Mouse (Mus musculus) erythroblast, embryonic 14.5 days (primary cell): ENCODE measurements around the gene Gabpb2.

Experiments used
- GATA1 ChIP-seq: IDR thresholded peaks from 2 replicates; pipeline ENCODE4 v1.6.1; 2012; ENCODE audit warnings: low read length, inconsistent platforms, mixed read lengths
- TAL1 ChIP-seq: IDR thresholded peaks from 3 replicates; pipeline ENCODE4 v1.6.1; 2012; ENCODE audit warnings: low read length, inconsistent platforms, mixed read lengths

- TF ChIP-seq TAL1 (no peak), GATA1 (no peak)
These were observed 75.6 kb downstream of the Gabpb2 start, which contains the start of gene Tnfaip8l2 for GRCm38 (mm10) chr3:95141952-95142616.
